Mouse (Mus musculus) heart, adult 8-10 months (tissue): Measurements from ENCODE around the gene Rrp12. TPM values are rescaled to one million over a fixed set of nuclear protein-coding genes. Genes with fewer than 3 reads are reported as not detected.
A peak's percentile ranks its signal among the peaks of the same experiment; 100 is the strongest.

Experiments
- DNase-seq: peaks from one replicate; pipeline ENCODE4 v3.0.0; 2022; ENCODE audit warnings: low spot score
- total RNA-seq, 4 experiments: library from RNA; stranded (reverse); gene quantifications; 2 replicates each; pipeline ENCODE4 v1.2.4; 2022

Rrp12 gene
- total RNA-seq, 4 experiments from 2014 or later, result 16.4 to 18.7 (median 18.5) TPM

DNA sequence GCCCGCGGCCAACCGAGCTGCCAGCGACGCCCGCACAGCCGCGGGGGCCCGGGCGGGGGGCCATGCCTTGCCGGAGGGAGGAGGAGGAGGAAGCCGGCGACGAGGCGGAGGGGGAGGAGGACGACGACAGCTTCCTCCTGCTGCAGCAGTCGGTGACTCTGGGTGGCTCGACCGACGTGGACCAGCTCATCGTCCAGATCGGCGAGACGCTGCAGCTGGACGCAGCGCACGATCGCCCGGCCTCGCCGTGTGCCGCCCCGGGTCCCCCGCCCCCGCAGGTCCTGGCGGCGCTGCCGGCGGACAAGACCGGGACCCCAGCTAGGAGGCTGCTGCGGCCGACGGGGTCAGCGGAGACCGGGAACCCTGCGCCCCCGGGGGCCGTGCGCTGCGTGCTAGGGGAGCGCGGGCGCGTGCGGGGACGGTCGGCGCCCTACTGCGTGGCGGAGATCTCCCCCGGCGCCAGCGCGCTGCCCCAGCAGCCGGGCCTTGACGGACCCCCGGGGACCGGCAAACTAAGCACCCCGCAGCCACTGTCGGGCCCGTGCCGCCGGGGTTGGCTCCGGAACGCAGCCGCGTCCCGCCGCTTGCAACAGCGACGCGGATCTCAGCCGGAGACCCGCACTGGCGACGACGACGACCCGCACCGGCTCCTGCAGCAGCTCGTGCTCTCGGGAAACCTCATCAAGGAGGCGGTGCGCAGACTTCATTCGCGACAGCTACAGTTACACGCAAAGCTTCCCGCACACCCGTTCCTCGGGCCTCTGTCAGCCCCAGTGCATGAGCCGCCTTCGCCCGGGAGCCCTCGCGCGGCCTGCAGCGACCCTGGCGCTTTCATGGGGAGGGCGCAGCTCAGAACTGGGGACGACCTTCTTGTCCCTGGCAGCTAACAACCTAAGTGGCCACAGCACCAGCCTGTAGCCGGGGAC is 65.6 kb downstream of the Rrp12 start:
- DNase-seq, result no peak

DNA sequence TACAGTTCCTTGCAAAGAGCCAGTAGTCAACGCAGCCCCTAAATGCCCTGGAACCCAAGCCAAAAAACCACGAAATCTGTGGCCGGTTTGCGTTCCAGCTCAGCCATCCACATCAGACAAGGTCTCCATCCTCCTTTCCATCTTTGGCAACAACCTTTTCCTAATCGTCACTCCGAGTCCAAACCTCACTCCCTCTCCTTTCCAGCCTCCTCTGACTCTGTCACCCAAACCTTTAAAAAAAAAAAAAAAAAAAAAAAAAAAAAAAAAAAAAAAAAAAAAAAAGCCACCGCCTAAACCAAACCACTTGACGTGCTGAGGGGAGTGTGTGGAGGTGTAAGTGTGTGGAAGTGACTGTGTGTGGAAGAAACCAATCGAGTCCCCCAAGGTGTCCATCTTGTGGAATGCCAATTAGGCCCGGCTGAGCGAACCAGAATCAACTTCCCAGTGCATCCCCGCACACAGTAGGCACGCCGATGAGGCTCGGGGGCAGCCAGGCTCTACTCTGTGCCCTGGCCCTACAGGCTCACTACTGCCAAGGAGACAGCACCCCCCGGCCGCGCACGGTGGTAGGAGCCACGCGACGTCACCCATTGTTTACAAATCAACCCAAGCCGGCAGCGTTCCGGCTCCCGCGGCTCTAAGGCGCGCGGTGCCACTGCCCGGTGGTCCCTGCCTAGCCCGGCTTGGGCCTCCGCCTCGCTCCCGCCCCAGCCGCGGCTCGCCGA is 66.4 kb downstream of the Rrp12 start, which contains the start of gene Frat1:
Frat1 (plus strand) TSS at position 590 of the 725 bp plus-strand sequence.
- DNase-seq, result peak; percentile 87

- DNase-seq, result no peak
These were observed 67.0 kb downstream of the Rrp12 start for GRCm38 (mm10) chr19:41828941-41829340.

GRCm38 (mm10) chr19:41826529-41826928 is 69.4 kb downstream of the Rrp12 start:
- no peak for DNase-seq

DNA sequence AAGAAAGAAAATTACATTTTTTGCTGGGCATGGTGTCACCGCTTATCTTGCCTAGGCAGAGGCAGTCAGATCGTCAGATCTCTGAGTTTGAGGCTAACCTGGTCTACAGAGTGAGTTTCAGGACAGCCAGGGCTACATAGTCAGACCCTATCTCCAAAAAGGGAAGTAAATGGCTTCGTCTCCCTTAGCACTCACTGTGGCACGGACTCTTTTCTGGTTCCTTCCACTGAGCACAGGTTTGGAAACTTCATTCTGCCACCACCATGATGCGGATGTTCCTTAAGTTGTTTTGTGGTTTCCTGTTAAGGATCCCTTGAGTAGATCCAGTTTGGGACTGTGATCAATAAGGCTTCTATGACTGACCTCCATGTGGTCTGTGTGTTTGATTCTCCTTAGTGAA is 71.0 kb downstream of the Rrp12 start:
- DNase-seq, result no peak

DNA sequence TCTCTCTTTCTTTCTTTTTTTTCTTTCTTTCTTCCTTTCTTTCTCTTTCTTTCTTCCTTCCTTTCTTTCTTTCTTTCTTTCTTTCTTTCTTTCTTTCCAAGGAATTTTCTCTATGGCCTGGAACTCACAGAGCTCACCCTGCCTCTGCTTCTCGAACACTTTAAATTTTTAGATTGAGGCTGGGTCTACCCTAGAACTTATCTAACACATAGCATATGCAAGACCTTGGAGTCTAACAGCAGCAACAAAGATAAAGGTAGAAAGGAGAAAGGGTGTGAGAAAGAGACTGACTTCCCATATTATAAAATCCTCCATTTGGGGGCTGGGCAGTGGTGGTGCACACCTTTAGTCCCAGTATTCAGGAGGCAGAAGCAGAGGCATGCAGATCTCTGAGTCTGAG is 73.4 kb downstream of the Rrp12 start:
- no peak for DNase-seq

DNA sequence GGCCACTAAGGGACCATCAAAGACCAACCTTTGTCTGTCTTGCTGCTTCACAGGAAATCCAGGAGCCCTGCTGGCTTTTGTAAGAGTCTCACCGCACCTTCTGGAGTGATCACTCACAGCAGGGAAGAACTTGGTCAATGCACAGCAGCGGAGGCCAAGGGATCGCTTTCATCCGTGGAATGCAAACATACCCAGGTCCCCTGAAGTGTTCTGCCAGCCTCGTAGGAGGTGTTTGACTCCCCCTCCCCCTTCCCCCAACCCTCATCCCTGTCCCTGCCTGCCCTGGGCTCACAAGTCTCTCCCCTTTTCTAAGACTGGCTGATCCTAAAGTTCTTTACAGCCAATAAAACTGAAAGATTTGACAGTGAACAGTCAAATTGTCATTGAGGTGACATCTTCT is 74.5 kb downstream of the Rrp12 start:
- no peak for DNase-seq

- DNase-seq, result no peak
These were observed 77.2 kb downstream of the Rrp12 start for GRCm38 (mm10) chr19:41818749-41819148.

DNA sequence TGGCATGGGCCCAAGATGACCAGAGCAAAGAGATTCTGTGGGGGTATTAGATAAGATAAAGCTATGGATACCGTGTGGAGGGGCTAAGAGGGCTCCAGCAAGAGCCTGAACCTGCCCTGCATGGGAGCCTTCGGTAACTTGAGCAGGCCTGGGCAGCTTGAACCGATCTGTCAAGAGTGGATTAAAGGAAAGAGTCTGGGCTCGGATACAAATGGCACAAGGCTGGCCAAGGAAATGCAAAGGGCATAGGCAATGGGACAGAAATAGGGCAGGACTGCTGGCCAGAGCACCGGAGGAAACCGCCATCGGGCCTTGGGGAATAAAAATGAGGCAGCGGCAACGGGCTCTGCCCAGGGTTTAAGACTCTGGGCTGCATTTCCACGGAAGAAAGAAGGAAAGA is 78.6 kb downstream of the Rrp12 start:
- peak; percentile 30 for DNase-seq

- no peak for DNase-seq
These were observed 79.1 kb downstream of the Rrp12 start for GRCm38 (mm10) chr19:41816915-41817314.

DNA sequence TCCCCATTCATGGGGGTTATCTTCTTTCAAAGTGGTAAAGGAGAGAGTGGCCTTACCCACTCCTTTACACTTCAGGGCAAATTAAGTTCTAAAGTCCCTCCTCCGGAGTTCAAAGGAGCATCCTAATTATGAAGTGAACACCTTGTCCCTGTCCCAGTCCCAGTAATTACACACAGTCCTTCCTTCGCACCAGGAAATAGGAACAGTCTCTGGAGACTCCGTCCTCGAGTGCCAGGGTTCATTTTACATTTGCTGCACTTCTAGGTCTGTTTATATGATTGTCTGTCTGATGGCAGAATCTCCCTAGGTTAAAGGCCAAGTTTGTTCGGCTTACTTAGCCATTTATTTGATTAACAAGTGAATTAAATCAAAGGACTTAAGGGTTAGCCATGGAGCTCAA is 79.6 kb downstream of the Rrp12 start:
- DNase-seq, result no peak

DNA sequence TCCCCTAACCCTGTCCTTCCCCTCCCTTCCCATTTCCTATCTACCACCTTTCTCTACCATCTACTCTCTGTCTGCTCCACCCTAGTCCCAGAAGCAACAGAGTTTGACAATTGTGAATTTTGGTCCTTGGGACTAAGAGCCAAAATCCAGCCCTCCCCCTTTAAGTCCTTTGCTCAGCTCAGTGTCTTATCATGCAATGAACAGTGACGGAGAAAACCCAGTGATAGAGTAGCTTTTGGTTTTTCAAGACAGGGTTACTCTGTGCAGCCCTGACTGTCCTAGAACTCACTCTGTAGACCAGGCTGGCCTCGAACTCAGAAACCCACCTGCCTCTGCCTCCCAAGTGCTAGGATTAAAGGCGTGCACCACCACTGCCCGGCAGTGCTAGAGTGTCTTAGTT is 82.6 kb downstream of the Rrp12 start:
- no peak for DNase-seq

Other genes with a start within 250 kb of the Rrp12 start
- gene Slit1, start 152.5 kb downstream of the Rrp12 start, total RNA-seq, result under 1 TPM in 3 of 4 experiments, not detected in 1; 0.06 to 0.44 (median 0.09) TPM
- gene Arhgap19, start 94.1 kb downstream of the Rrp12 start, total RNA-seq, result 1 to 10 TPM; 1.6 to 2.6 (median 2.0) TPM
- gene Frat1, start 66.2 kb downstream of the Rrp12 start, total RNA-seq, result 1 to 10 TPM; 1.9 to 4.5 (median 3.4) TPM
- 1 to 10 TPM; 2.2 to 4.6 (median 2.5) TPM for gene Frat2, start 48.0 kb downstream of the Rrp12 start, total RNA-seq
- gene Pgam1, start 15.8 kb upstream of the Rrp12 start, total RNA-seq, result 100 to 1,000 TPM in 3 of 4 experiments, 10 to 100 TPM in 1; 94.6 to 149 (median 113) TPM
- 10 to 100 TPM; 11.9 to 14.7 (median 13.7) TPM for gene Exosc1, start 37.2 kb upstream of the Rrp12 start, total RNA-seq
- gene Zdhhc16, start 37.3 kb upstream of the Rrp12 start, total RNA-seq, result 10 to 100 TPM; 12.4 to 14.1 (median 13.1) TPM
- gene Mms19, start 85.0 kb upstream of the Rrp12 start, total RNA-seq, result 10 to 100 TPM; 16.0 to 23.9 (median 20.6) TPM
- gene Ubtd1, start 85.6 kb upstream of the Rrp12 start, total RNA-seq, result 10 to 100 TPM; 15.9 to 18.2 (median 16.5) TPM
- gene Ankrd2, start 139.8 kb upstream of the Rrp12 start, total RNA-seq, result under 1 TPM in 3 of 4 experiments, not detected in 1; 0.49 to 0.63 (median 0.53) TPM
- gene Hoga1, start 149.4 kb upstream of the Rrp12 start, total RNA-seq, result 1 to 10 TPM in 3 of 4 experiments, under 1 TPM in 1; 0.92 to 2.5 (median 1.5) TPM
- under 1 TPM in 2 of 4 experiments, not detected in 2; 0.22 to 0.31 TPM for gene 4933411K16Rik, start 156.1 kb upstream of the Rrp12 start, total RNA-seq
- gene Morn4, start 190.2 kb upstream of the Rrp12 start, total RNA-seq, result 1 to 10 TPM; 2.2 to 4.0 (median 2.4) TPM
- gene Pi4k2a, start 194.3 kb upstream of the Rrp12 start, total RNA-seq, result 10 to 100 TPM; 17.7 to 23.2 (median 22.2) TPM
- gene Avpi1, start 232.9 kb upstream of the Rrp12 start, total RNA-seq, result 10 to 100 TPM; 11.1 to 16.5 (median 13.6) TPM